Mouse (Mus musculus) hindbrain, embryonic 13.5 days (tissue): Measurements from ENCODE around the gene Atp2b4. TPM values are rescaled to one million over a fixed set of nuclear protein-coding genes. Genes with fewer than 3 reads are reported as not detected.

ENCODE experiments used
- ATAC-seq: fragments of 200-750 bp; cut with Nextera tagmentation; 2 replicates; pipeline ENCODE4 v1.8.0; 2017; ENCODE audit warnings: moderate TSS enrichment; ENCODE audit not compliant: low FRiP score
- H3K27ac ChIP-seq: fragments of 300-500 bp; sonication (generic); 2 replicates; pipeline ENCODE4 v1.5.1; 2015; ENCODE audit warnings: inconsistent platforms, mild to moderate bottlenecking, moderate library complexity
- H3K27me3 ChIP-seq: fragments of 300-500 bp; sonication (generic); 2 replicates; pipeline ENCODE4 v1.6.1; 2015; ENCODE audit warnings: mild to moderate bottlenecking, inconsistent platforms
- H3K36me3 ChIP-seq: fragments of 300-500 bp; sonication (generic); 2 replicates; pipeline ENCODE4 v1.6.1; 2015; ENCODE audit warnings: mild to moderate bottlenecking, inconsistent platforms
- H3K4me1 ChIP-seq: fragments of 300-500 bp; sonication (generic); replicated peaks from 2 replicates; pipeline ENCODE4 v1.6.1; 2015; ENCODE audit warnings: inconsistent platforms
- H3K4me2 ChIP-seq: fragments of 300-500 bp; sonication (generic); 2 replicates; pipeline ENCODE4 v1.6.1; 2015; ENCODE audit warnings: inconsistent platforms, mild to moderate bottlenecking, moderate library complexity
- H3K4me3 ChIP-seq: fragments of 300-500 bp; sonication (generic); 2 replicates; pipeline ENCODE4 v1.5.1; 2015; ENCODE audit warnings: mild to moderate bottlenecking, inconsistent platforms
- H3K9ac ChIP-seq: fragments of 300-500 bp; sonication (generic); 2 replicates; pipeline ENCODE4 v1.6.1; 2015; ENCODE audit warnings: mild to moderate bottlenecking, inconsistent platforms
- H3K9me3 ChIP-seq: fragments of 300-500 bp; sonication (generic); 2 replicates; pipeline ENCODE4 v1.6.1; 2016; ENCODE audit warnings: inconsistent platforms
- WGBS: fragments of 180-500 bp; shearing (Covaris S2); methylation state at CpG from one replicate; pipeline ENCODE4 v1.1.7; 2015; 5-methylcytosine and 5-hydroxymethylcytosine counted together
- polyA plus RNA-seq: library from polyadenylated mRNA; unstranded; fragments of >200 nt; fragmentation: Nextera tagmentation; extraction: Ambion mirVana; gene quantifications from 2 replicates; pipeline ENCODE4 v1.2.1, GENCODE M21; 2015

Gene Atp2b4
- polyA plus RNA-seq, 1 experiment from 2014 or later, result 12.1 TPM

DNA sequence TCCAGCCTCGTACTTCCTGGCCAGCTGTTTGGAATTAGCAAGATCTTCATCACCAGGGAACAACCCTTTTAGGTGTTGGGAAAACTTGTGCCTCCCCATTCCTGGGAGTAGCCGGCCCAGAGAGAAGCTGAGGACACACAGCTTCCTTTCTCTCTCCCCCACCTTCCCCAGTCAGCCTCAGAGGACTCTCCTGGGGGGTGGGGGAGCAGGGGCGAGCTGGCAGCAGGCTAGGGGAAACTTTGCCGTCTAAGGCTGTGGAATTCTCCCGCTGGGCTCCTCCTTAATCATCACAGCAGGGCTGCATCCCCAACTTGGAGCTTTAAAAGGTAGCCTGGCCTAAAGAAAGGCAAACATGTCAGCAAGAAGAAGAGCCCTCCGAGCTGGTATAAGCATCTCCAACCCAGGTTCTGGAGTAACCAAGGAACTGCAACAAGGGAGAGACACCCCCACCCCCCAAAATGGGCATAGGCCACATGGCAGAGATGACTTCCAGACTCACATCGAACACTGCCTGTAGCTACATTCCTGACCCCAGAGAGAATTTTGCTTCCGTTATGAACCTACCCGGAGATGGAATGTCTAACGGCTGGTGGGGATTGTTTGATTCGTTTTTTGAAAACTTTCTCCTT, 33.8 kb downstream of the Atp2b4 start:
- H3K4me1 ChIP-seq, result peaks cover 41% of the 10 kb centered on the region
- H3K9me3 ChIP-seq, result no peaks in the 10 kb centered on the region
- 18% methylated on average over 11 of the region's 11 CpGs for whole genome bisulfite sequencing
- H3K9ac ChIP-seq, result no peak overlapping the region
- H3K27me3 ChIP-seq, result no peaks in the 10 kb centered on the region
- ATAC-seq, result no peak
- no peaks in the 10 kb centered on the region for H3K36me3 ChIP-seq
- peak overlapping the region; percentile 36; the same call in 1 of the 2 replicates for H3K27ac ChIP-seq
- H3K4me2 ChIP-seq, result no peak overlapping the region
- H3K4me3 ChIP-seq, result no peak overlapping the region

DNA sequence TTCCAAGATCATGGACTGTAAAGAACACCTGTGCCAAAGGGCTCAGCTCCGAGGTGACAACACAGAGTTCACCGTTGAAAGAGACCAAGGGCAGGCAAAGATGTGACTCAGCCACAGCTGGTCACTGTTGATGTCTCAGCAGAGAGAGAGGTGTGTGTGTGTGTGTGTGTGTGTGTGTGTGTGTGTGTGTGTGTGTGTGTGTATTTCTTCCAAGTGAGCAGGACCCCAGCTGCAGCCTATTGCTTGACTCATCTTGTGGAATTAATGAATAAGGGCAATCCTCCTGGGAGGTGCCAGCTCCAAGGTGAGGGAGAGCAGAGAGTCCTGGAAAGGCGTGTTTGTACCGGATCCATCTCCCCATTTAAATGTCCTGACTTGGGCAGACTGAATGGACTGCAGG, 35.5 kb downstream of the Atp2b4 start:
- H3K4me2 ChIP-seq, result no peak overlapping the region
- no peak overlapping the region for H3K9ac ChIP-seq
- no peak overlapping the region for H3K4me3 ChIP-seq
- no peaks in the 10 kb centered on the region for H3K9me3 ChIP-seq
- no peaks in the 10 kb centered on the region for H3K27me3 ChIP-seq
- H3K4me1 ChIP-seq, result peaks cover 37% of the 10 kb centered on the region
- H3K36me3 ChIP-seq, result no peaks in the 10 kb centered on the region
- no peak overlapping the region for H3K27ac ChIP-seq
- 54% methylated on average over 4 of the region's 4 CpGs for WGBS
- ATAC-seq, result no peak

- 28% methylated on average over 5 of the region's 5 CpGs for WGBS
- Histone ChIP-seq H3K4me1 (peaks cover 35% of the 10 kb centered on the region), H3K4me3 (no peak overlapping the region), H3K4me2 (no peak overlapping the region), H3K9ac (no peak overlapping the region), H3K27me3 (no peaks in the 10 kb centered on the region), H3K27ac (peak overlapping the region; percentile 37; the same call in 1 of the 2 replicates), H3K9me3 (no peaks in the 10 kb centered on the region), H3K36me3 (no peaks in the 10 kb centered on the region)
- ATAC-seq, result peak; percentile 63; the same call in 1 of the 2 replicates
Measured at GRCm38 (mm10) chr1:133762946-133763422, 37.9 kb downstream of the Atp2b4 start.

DNA sequence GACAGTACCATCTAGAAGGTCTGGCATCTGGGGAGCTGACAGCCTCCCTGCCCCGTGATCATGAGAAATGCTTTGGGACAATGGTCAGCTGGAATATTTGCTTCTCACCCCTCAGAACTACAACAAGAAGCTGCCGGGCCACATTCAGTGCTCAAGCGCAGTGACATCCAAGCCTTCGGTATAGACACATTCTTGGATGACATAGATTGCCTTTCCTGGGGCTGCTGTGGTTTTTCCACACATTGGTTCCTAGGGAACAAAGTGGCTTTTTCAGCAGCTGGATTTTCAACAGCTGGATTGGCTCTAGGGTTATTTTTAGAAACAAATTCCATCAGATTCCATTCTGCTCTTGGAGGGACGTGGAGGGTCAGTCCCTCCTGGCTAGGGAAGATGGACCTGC, 39.6 kb downstream of the Atp2b4 start:
- Histone ChIP-seq H3K4me1 (peaks cover 18% of the 10 kb centered on the region), H3K9me3 (no peaks in the 10 kb centered on the region), H3K4me3 (no peak overlapping the region), H3K27me3 (no peaks in the 10 kb centered on the region), H3K4me2 (no peak overlapping the region), H3K9ac (no peak overlapping the region), H3K36me3 (no peaks in the 10 kb centered on the region), H3K27ac (no peak overlapping the region)
- 85% methylated on average over 5 of the region's 5 CpGs for WGBS
- ATAC-seq, result no peak

DNA sequence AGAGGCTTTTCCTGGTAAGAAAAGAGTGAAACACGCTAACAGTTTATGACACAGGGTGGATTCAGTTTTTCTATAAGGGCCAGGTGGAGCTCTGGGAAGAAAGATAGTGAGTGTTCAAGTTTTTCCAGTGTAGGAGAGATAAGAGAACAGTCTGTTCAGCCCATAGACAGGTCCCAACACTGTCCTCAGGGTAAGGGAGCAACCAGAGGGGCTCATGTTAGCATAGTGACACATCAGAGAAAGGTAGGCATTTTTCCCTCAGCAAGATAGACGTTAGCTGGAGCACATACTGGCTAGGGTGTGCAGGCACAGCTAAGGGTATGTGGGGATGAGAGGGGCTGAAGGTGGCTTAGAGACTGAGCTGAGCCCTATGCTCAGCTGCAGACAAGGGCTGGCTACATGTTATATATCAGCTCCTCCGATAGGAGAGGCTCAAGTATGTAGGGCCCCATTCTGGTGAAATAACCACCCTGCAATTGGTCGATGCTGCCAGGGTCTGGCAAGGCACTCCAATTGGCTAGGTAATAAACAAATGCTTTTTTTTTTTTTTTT, 46.4 kb downstream of the Atp2b4 start:
- peaks cover 7% of the 10 kb centered on the region; the same call in 1 of the 2 replicates for H3K4me1 ChIP-seq
- 84% methylated on average over 4 of the region's 4 CpGs for WGBS
- ATAC-seq, result no peak
- no peaks in the 10 kb centered on the region for H3K9me3 ChIP-seq
- H3K4me3 ChIP-seq, result no peak overlapping the region
- no peak overlapping the region for H3K27ac ChIP-seq
- H3K9ac ChIP-seq, result no peak overlapping the region
- no peak overlapping the region for H3K4me2 ChIP-seq
- H3K27me3 ChIP-seq, result no peaks in the 10 kb centered on the region
- no peaks in the 10 kb centered on the region for H3K36me3 ChIP-seq

DNA sequence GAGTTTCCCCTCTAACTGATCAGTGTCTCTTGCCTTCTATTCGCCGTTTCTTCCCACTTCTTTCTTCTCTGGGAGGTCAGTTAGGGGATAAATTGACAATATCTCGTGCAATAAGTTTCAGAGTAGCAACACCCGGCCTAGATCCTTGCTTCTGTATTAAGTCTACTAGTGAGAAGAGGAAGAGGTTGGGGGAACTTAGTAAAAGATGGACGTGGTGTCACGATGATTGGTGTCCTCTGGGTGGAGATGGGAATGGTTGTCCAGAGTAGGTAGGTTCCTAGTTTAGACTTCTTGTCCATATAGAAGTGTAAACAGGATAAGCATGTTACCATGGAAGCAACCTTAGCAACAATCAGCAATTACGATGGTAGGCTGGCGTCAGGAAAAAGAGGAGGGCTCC, 47.5 kb downstream of the Atp2b4 start:
- H3K27ac ChIP-seq, result no peak overlapping the region

GRCm38 (mm10) chr1:133751621-133752020, 49.2 kb downstream of the Atp2b4 start:
- peaks cover 10% of the 10 kb centered on the region; the same call in 1 of the 2 replicates for H3K4me1 ChIP-seq
- no peaks in the 10 kb centered on the region for H3K9me3 ChIP-seq
- WGBS, result 89% methylated on average over 3 of the region's 3 CpGs
- no peaks in the 10 kb centered on the region for H3K36me3 ChIP-seq
- H3K4me3 ChIP-seq, result no peak overlapping the region
- H3K9ac ChIP-seq, result no peak overlapping the region
- H3K4me2 ChIP-seq, result no peak overlapping the region
- ATAC-seq, result no peak
- H3K27ac ChIP-seq, result no peak overlapping the region
- no peaks in the 10 kb centered on the region for H3K27me3 ChIP-seq

More for the DNA sequence above, 47.5 kb downstream of the Atp2b4 start:
- ATAC-seq, result no peak
- Histone ChIP-seq H3K9me3 (no peaks in the 10 kb centered on the region), H3K4me3 (no peak overlapping the region), H3K27me3 (no peaks in the 10 kb centered on the region), H3K36me3 (no peaks in the 10 kb centered on the region), H3K4me2 (no peak overlapping the region), H3K9ac (no peak overlapping the region), H3K4me1 (peaks cover 10% of the 10 kb centered on the region; the same call in 1 of the 2 replicates)
- WGBS, result 91% methylated on average over 8 of the region's 8 CpGs

DNA sequence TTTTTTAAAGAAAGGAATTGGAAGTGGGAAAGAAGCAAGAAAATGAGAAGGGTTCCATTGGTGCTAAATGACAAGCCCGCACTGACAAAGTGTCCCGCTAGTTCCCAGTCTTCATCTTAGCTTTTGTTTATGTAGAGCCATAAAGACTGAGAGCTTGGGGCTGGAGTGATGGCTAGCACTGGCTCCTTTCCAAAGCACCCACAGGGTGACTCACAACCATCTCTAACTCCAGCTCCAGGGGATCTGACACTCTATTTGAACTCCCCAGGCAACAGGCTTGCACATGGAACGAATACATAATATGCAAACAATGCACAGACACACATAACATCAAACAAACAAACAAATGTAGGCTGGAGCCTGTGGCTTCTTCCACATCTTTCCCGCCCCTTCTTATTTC, 50.9 kb downstream of the Atp2b4 start:
- H3K27me3 ChIP-seq, result no peaks in the 10 kb centered on the region
- no peak overlapping the region for H3K4me3 ChIP-seq
- no peaks in the 10 kb centered on the region for H3K9me3 ChIP-seq
- H3K4me1 ChIP-seq, result peaks cover 15% of the 10 kb centered on the region
- no peak for ATAC-seq
- H3K36me3 ChIP-seq, result no peaks in the 10 kb centered on the region
- H3K9ac ChIP-seq, result no peak overlapping the region
- 70% methylated on average over 4 of the region's 4 CpGs for WGBS
- no peak overlapping the region for H3K4me2 ChIP-seq
- no peak overlapping the region for H3K27ac ChIP-seq

DNA sequence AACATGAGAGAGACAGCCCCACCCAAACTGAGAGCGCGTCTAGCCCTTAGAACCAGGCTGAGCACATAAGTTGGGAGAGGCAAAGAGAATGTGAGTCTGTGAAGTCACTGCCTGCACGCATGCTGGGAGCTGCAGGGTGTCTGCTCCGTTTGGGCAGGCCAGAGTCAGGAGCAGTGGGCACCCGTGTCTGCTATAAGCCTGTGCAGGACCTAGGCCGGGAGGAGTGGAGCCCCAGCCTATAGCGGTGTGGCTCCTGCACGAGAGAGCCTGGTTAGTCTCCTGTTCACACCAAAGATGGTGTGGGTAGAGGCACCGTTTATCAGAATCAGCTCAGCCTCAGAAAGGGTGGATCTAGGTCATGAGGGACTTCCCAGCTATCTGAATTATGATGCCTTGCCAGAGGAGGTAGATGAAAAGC, 55.8 kb downstream of the Atp2b4 start:
- H3K4me2 ChIP-seq, result no peak overlapping the region; the same call in 1 of the 2 replicates
- 0 out of 2 replicates have a peak overlapping the region, but pooled peaks have one; percentile 9 for H3K9ac ChIP-seq
- H3K4me3 ChIP-seq, result no peak overlapping the region
- no peaks in the 10 kb centered on the region for H3K27me3 ChIP-seq
- ATAC-seq, result no peak
- 56% methylated on average over 9 of the region's 9 CpGs for WGBS
- no peaks in the 10 kb centered on the region for H3K9me3 ChIP-seq
- H3K4me1 ChIP-seq, result peaks cover 37% of the 10 kb centered on the region
- no peaks in the 10 kb centered on the region for H3K36me3 ChIP-seq
- peak overlapping the region; percentile 25 for H3K27ac ChIP-seq

- Histone ChIP-seq H3K4me1 (peaks cover 34% of the 10 kb centered on the region), H3K27me3 (0 out of 2 replicates have a peak, but pooled peaks cover 2% of the 10 kb centered on the region), H3K4me3 (no peak overlapping the region), H3K9ac (no peak overlapping the region), H3K36me3 (no peaks in the 10 kb centered on the region), H3K4me2 (no peak overlapping the region; the same call in 1 of the 2 replicates), H3K9me3 (no peaks in the 10 kb centered on the region), H3K27ac (peak overlapping the region; percentile 44)
- 47% methylated on average over 4 of the region's 4 CpGs for WGBS
- no peak for ATAC-seq
Measured at GRCm38 (mm10) chr1:133744609-133745008, 56.2 kb downstream of the Atp2b4 start.

GRCm38 (mm10) chr1:133742517-133742916, 58.3 kb downstream of the Atp2b4 start:
- H3K9me3 ChIP-seq, result no peaks in the 10 kb centered on the region
- 39% methylated on average over 8 of the region's 8 CpGs for WGBS
- peak overlapping the region; percentile 55 for H3K9ac ChIP-seq
- ATAC-seq, result no peak
- H3K36me3 ChIP-seq, result no peaks in the 10 kb centered on the region
- 0 out of 2 replicates have a peak, but pooled peaks cover 2% of the 10 kb centered on the region for H3K27me3 ChIP-seq
- no peak overlapping the region for H3K4me3 ChIP-seq
- peak overlapping the region; percentile 64; the same call in 1 of the 2 replicates for H3K27ac ChIP-seq
- H3K4me2 ChIP-seq, result no peak overlapping the region
- H3K4me1 ChIP-seq, result peaks cover 32% of the 10 kb centered on the region

DNA sequence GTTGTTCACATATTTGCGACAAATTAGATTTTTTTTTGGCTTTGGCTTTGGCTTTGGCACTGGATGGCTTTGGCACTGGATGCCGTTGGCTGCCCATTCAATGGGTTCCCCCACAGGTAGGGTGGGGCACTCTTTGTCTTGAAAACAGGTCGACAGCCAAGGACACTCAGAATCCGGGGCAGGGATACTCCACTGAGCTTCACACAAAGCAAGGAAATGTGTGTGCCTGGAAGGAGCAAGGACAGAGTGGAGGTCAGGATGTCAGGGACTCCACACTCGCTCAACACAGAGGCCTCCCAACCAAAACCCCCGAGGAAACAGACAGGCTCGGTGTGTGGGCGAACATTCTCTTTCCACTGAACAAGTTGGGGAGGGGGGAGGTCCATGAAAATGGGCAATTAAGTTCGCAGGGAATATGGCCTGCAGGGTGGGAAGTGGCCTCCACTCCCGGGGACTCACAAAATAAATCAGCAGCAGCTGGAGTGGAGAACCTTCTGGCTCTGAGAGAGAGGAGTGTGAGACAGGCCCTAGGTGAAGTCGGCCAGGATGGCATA, 58.9 kb downstream of the Atp2b4 start:
- Histone ChIP-seq H3K27me3 (0 out of 2 replicates have a peak, but pooled peaks cover 2% of the 10 kb centered on the region), H3K36me3 (no peaks in the 10 kb centered on the region), H3K9me3 (no peaks in the 10 kb centered on the region), H3K9ac (peak overlapping the region; percentile 55), H3K4me3 (no peak overlapping the region), H3K4me2 (no peak overlapping the region), H3K27ac (peak overlapping the region; percentile 64; the same call in 1 of the 2 replicates), H3K4me1 (peaks cover 32% of the 10 kb centered on the region)
- 0 out of 2 replicates have a peak, but pooled peaks have one; percentile 17 for ATAC-seq
- WGBS, result 48% methylated on average over 11 of the region's 11 CpGs
